In the genomic region with DNA sequence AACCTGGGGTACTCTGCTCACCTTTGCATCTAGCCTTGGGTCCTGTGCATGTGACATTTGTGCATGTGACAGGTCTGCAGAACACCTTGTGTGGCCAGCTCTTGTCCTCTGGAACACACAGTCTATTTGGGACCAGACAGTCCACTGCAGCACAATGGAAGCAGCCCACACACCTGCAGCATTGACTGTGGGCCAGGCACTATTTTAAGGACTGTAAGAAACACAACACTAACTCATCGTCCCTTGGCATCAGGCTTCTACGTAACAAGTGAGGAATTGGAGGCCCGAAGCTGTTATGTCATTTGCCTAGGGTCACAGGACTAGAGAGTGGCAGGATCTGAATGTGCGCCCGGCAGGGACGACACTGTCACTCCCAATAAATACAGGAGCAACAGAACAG, we compare ENCODE assay signal across 17 mouse cellular contexts. TPM values are rescaled to one million over a fixed set of nuclear protein-coding genes. Genes with fewer than 3 reads are reported as not detected.
"Had no signal": no experiment of that assay in that cellular context is flagged by ENCODE, and none has a peak within 500 bp of the region (broad histone marks: within the 10 kb centered on the region; RNA-seq: fewer than 3 reads in every experiment).

No protein-coding gene starts in this region.

- H3K4me3 ChIP-seq: neural tube, embryonic 13.5 days; neural tube, embryonic 15.5 days; stomach, embryonic 15.5 days had no signal

- H3K27ac ChIP-seq: neural tube, embryonic 13.5 days; neural tube, embryonic 15.5 days; stomach, embryonic 15.5 days; stomach, postnatal 0 days had no signal

- DNase-seq: retina, postnatal 1 day; right cerebral cortex, adult 18-20 months; right cerebral cortex, postnatal 14 days; right cerebral cortex, postnatal 25 days; right cerebral cortex, postnatal 4 days; spleen, adult 18-20 months; thymus, adult 18-20 months; thymus, adult 2 months; thymus, postnatal 14 days; thymus, postnatal 25 days; thymus, postnatal 36 days; thymus, postnatal 4 days had no signal

RNA-seq across cellular contexts. Expression of a gene that starts 12.4 kb away (rescaled TPM):
- total RNA-seq: neutrophil, adult 5-6 weeks had no signal
